Mouse (Mus musculus) stomach, postnatal 0 days (tissue): ENCODE measurements around the gene Ccdc32.

ENCODE experiments used
- CTCF ChIP-seq: IDR thresholded peaks from 2 replicates; pipeline ENCODE4 v1.5.1; 2016; ENCODE audit warnings: antibody characterized with exemption, low read depth, mild to moderate bottlenecking, moderate library complexity
- EP300 ChIP-seq: optimal IDR thresholded peaks from 2 replicates; pipeline ENCODE3; 2016; ENCODE audit warnings: antibody characterized with exemption

DNA sequence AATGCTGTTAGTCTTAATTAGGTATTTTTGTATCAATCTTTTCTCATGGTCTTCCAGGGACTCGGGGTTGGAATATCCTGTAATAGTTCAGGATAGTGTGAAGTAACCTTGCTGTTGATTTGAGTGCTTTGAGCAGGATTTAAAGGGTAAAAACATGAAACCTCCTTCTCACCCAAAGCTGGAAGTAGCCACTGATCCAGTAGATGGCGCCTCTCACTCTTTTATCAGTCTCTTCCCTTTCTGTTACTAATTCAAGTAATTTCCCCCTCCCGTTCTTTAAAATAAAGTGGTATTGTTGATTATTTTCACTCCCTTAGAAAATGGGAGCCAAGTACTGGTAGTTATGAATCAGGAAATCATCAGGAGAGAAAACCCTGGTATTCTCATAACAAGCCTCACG, 11.7 kb upstream of the Ccdc32 start:
- TF ChIP-seq CTCF (peak; percentile 70), EP300 (no peak)
